Mouse (Mus musculus) midbrain, embryonic 10.5 days (tissue): ENCODE measurements around the gene Serpinb9b. TPM values are rescaled to one million over a fixed set of nuclear protein-coding genes. Genes with fewer than 3 reads are reported as not detected.
"Not testable (repeated sequence)": the region's sequence is repeated elsewhere in the genome, so short reads cannot be mapped to it uniquely, and the experiment has no call there.

Experiments used
- DNase-seq: peaks from one replicate; pipeline ENCODE4 v3.0.0-alpha.2; 2017; ENCODE audit warnings: low spot score
- H3K27ac ChIP-seq: fragments of 300-500 bp; sonication (generic); replicated peaks from 2 replicates; pipeline ENCODE4 v1.5.1; 2016; ENCODE audit warnings: mild to moderate bottlenecking
- H3K27me3 ChIP-seq: fragments of 300-500 bp; sonication (generic); 2 replicates; pipeline ENCODE4 v1.6.1; 2016; ENCODE audit warnings: low read depth, mild to moderate bottlenecking; ENCODE audit not compliant: poor library complexity, severe bottlenecking
- H3K36me3 ChIP-seq: fragments of 300-500 bp; sonication (generic); 2 replicates; pipeline ENCODE4 v1.6.1; 2016; ENCODE audit warnings: mild to moderate bottlenecking, moderate library complexity
- H3K4me1 ChIP-seq: fragments of 300-500 bp; sonication (generic); 2 replicates; pipeline ENCODE4 v1.6.1; 2016
- H3K4me3 ChIP-seq: fragments of 300-500 bp; sonication (generic); 2 replicates; pipeline ENCODE4 v1.5.1; 2016; ENCODE audit warnings: mild to moderate bottlenecking, moderate library complexity
- H3K9me3 ChIP-seq: fragments of 300-500 bp; sonication (generic); replicated peaks from 2 replicates; pipeline ENCODE4 v1.6.1; 2016; ENCODE audit warnings: mild to moderate bottlenecking
- WGBS: fragments of 180-500 bp; shearing (Covaris S2); methylation state at CpG from one replicate; pipeline ENCODE4 v1.1.7; 2016; 5-methylcytosine and 5-hydroxymethylcytosine counted together
- polyA plus RNA-seq: library from polyadenylated mRNA; unstranded; fragments of >200 nt; fragmentation: Nextera tagmentation; extraction: Ambion mirVana; gene quantifications from 2 replicates; pipeline ENCODE4 v1.2.1, GENCODE M21; 2016

Serpinb9b gene
- polyA plus RNA-seq, 1 experiment from 2014 or later = not detected

DNA sequence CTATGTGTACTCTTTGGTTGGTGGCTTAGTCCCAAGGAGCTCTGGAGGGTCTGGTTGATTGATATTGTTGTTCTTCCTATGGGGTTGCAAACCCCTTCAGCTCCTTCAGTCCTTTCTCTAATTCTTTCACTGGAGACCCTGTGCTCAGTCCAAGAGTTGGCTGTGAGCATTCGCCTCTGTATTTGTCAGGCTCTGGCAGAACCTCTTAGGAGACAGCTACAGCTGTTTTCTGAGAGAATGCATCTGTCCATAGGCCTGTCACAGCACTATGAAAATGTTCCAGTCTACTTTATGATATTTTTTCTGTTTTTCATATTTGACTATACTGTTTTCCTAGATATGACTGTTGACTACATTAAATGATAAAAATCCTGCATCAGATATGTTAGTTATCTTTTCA lies 14.8 kb upstream of the Serpinb9b start:
- Histone ChIP-seq H3K4me3 (no peak overlapping the region), H3K36me3 (no peaks in the 10 kb centered on the region), H3K4me1 (no peaks in the 10 kb centered on the region), H3K9me3 (no peaks in the 10 kb centered on the region), H3K27me3 (no peaks in the 10 kb centered on the region), H3K27ac (no peak overlapping the region)
- no peak for DNase-seq
- WGBS = 79% methylated on average over 1 of the region's 1 CpGs

DNA sequence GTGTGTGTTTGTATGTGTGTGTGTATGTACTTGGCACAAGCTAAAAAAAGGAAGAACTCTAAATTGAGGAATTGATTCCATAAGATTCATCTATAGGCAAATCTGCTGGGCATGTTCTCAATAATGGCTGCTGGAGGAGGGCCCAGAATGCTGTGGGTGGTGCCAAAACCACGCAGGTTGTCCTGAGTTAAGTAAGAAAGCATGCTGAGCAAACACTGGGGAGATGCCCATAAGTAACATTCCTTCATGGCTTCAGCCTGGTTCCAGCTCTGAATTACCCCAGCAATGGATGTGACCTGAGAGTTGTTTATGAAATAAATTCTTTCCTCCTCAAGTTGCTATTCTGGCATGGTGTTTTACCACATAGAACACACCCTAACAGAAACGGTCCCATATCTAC lies 13.9 kb upstream of the Serpinb9b start:
- Histone ChIP-seq H3K4me3 (no peak overlapping the region), H3K36me3 (no peaks in the 10 kb centered on the region), H3K4me1 (no peaks in the 10 kb centered on the region), H3K27ac (no peak overlapping the region), H3K27me3 (no peaks in the 10 kb centered on the region), H3K9me3 (no peaks in the 10 kb centered on the region)
- 69% methylated on average over 2 of the region's 2 CpGs for WGBS
- no peak for DNase-seq

DNA sequence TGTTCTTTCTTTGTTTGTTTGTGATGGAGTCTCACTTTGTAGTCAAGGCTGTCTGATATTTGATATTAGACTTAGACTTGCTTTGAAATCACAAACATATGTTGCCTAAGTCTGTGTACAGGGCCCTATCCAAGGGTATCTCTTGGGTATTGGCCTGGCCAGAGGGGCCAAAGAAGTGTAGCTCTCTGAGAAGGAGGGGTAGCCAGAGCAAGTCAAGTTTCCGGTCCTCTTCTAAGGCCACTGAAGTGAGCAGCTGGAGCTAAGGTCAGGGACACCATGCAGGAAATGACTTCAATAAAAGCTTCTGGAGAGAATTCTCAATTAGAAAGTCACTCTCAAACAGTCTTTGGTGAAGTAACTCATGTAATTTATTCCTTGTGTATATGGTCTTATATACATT lies 4.8 kb upstream of the Serpinb9b start:
- Histone ChIP-seq H3K27me3 (no peaks in the 10 kb centered on the region), H3K9me3 (peaks cover 10% of the 10 kb centered on the region; the same call in 1 of the 2 replicates), H3K27ac (no peak overlapping the region), H3K4me1 (no peaks in the 10 kb centered on the region), H3K4me3 (no peak overlapping the region), H3K36me3 (no peaks in the 10 kb centered on the region)
- 80% methylated on average over 1 of the region's 1 CpGs for WGBS
- no peak for DNase-seq

DNA sequence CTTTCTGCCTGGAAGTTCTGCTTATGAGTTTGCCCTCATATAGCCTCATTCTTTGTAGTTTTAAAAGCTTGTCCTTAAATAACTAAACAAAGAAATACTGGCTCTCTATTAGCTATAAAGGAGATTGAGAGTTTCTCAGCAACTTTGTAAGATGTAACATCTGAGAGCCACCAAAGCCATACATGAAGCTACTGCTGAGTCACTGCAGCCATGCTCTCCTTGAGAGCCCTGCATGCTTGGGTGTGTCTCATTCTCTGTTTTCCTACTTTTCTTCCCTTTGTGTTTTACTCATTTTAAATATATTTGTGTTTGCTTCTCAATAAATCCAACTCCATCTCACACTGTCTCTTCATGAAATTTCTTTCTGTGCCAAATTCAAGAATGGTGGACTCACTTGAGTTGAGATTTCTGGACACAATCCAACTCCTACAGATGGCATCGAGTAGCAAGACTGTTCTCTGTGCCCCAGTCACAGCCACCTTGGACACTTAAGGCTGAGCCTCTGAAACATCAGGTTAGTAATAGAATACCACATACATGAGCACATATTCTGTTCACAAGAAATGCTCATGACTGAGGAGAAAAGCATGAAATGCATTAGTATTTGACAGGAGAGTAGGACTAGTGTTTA lies 674 bp upstream of the Serpinb9b start:
- H3K4me1 ChIP-seq = no peaks in the 10 kb centered on the region
- H3K9me3 ChIP-seq = no peaks in the 10 kb centered on the region
- H3K4me3 ChIP-seq = no peak overlapping the region
- no peak for DNase-seq
- no peak overlapping the region for H3K27ac ChIP-seq
- H3K36me3 ChIP-seq = no peaks in the 10 kb centered on the region
- 93% methylated on average over 1 of the region's 1 CpGs for WGBS
- no peaks in the 10 kb centered on the region for H3K27me3 ChIP-seq

DNA sequence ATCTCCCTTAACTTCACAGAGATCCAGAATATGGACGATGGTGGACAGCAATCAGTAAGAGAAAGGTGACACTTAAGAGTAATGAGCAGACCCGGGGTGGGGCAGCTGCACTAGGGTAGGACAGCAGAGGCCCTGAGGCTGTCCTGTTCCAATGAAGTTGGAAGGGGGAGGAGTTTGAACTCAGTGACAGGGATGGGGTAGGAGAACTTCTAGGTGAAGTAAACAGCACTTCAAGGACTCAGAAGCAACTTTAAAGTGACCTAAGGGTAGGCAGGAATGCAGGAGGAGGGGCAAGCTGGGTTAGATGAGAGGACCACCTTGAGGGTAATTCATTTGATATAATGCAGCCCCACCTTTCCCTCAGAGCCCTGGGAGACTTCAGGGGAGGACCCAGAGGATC lies 930 bp downstream of the Serpinb9b start:
- H3K36me3 ChIP-seq = no peaks in the 10 kb centered on the region
- H3K4me3 ChIP-seq = no peak overlapping the region
- DNase-seq = no peak
- no peaks in the 10 kb centered on the region for H3K4me1 ChIP-seq
- H3K27me3 ChIP-seq = no peaks in the 10 kb centered on the region
- 66% methylated on average over 2 of the region's 2 CpGs for WGBS
- no peaks in the 10 kb centered on the region for H3K9me3 ChIP-seq
- no peak overlapping the region for H3K27ac ChIP-seq

DNA sequence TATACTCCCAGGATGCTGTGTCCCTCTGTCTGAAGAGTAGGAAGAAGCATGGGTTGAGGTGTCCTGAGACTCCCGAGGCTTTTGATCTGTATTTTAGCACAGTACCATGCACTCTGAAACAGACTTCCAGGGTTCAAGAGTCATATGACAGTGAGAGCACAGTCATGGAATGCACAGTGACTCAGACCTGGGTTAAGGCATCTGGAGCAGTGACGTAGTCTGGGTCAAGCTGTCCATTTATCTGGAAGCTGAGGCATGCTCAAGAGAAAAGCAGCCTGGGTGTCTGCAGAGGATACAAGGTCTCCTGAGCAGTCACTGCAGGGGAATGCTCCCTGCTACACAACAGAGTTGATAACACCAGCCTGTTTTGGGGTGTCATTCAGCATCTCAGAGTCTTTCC lies 1.3 kb downstream of the Serpinb9b start:
- H3K36me3 ChIP-seq = no peaks in the 10 kb centered on the region
- no peaks in the 10 kb centered on the region for H3K27me3 ChIP-seq
- no peak overlapping the region for H3K4me3 ChIP-seq
- no peaks in the 10 kb centered on the region for H3K4me1 ChIP-seq
- DNase-seq = no peak
- 82% methylated on average over 2 of the region's 2 CpGs for WGBS
- H3K9me3 ChIP-seq = no peaks in the 10 kb centered on the region
- no peak overlapping the region for H3K27ac ChIP-seq

DNA sequence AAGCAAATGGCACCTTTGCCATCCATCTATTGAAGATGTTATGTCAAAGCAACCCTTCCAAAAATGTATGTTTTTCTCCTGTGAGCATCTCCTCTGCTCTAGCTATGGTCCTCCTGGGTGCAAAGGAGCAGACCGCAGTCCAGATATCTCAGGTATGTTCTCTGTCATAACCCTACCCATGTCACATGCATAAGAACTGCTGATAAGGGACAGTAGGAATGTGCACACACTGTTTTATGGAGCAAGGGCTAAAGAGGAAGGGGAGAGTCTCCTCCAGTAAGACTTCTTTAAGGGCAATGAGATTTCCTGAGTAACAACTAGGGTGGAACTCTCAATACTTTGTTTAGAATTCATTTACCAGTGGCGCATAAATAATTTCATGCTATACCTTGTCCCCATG lies 2.3 kb downstream of the Serpinb9b start:
- not testable (repeated sequence) for H3K4me1 ChIP-seq, H3K9me3 ChIP-seq, DNase-seq, H3K27ac ChIP-seq, H3K36me3 ChIP-seq, H3K27me3 ChIP-seq, H3K4me3 ChIP-seq
- 93% methylated on average over 2 of the region's 2 CpGs for WGBS

DNA sequence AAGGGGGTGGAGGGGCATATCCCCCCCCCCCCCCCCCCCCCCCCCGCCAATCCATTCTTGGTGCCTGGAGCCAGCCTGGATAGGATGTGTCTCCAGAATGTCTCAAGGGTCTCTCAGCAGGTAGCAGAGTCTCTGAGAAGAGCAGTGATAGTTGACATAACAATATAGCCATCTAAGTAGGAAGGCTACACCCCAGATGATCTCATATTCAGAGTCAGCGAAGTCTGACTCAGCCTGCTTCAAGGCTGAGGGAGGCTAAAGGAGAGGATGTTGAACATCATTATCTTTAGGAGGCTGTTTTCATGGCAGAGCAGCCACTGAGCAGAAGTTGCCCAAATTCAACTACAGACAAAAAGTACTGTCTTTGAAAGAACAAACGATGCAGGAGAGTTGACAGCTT lies 3.1 kb downstream of the Serpinb9b start:
- H3K27ac ChIP-seq = no peak overlapping the region
- no peaks in the 10 kb centered on the region for H3K27me3 ChIP-seq
- H3K9me3 ChIP-seq = no peaks in the 10 kb centered on the region
- no peaks in the 10 kb centered on the region for H3K4me1 ChIP-seq
- H3K36me3 ChIP-seq = no peaks in the 10 kb centered on the region
- WGBS = 92% methylated on average over 2 of the region's 3 CpGs
- no peak for DNase-seq
- no peak overlapping the region for H3K4me3 ChIP-seq

DNA sequence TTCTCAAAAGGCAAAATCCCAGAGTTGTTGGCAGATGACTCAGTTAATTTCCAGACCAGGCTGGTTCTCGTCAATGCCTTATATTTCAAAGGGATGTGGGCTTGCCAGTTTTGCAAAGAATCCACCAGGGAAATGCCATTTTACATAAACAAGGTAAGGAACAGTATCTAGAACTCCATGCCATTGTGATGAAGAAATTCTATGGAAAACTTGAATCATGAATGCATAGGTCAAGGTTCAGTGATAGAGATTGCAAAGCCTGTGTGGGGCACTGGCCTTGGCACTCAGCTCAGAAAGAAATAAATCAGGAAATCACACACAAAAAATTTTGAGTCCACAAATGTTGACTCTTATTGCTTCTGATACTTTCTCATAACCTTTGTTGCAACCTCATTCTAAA lies 8.3 kb downstream of the Serpinb9b start:
- Histone ChIP-seq H3K9me3 (no peaks in the 10 kb centered on the region), H3K4me1 (no peaks in the 10 kb centered on the region), H3K27ac (no peak overlapping the region), H3K27me3 (no peaks in the 10 kb centered on the region), H3K36me3 (no peaks in the 10 kb centered on the region), H3K4me3 (no peak overlapping the region)
- 87% methylated on average over 1 of the region's 1 CpGs for WGBS
- no peak for DNase-seq

DNA sequence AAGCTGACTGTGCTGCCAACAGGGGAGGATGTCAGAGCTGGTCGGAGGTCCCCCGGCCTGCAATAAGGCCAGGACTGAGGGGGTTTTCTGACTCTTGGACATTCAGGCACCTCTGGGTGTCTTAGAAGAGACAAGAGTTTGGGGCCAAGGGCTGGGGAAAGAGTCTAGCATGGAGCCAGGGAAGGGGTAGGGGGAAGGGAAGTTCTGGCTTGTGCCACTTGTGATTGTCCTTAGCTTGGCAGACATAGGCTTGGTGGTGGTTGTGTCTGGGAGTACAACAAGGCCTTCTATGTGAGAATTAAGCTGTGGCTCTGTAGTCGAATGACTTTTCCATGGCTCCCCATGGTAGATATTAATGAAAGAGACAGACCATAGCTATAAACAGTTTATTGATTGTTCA lies 16.3 kb downstream of the Serpinb9b start:
- no peaks in the 10 kb centered on the region for H3K4me1 ChIP-seq
- H3K36me3 ChIP-seq = no peaks in the 10 kb centered on the region
- no peaks in the 10 kb centered on the region; the same call in 1 of the 2 replicates for H3K9me3 ChIP-seq
- no peak overlapping the region for H3K4me3 ChIP-seq
- H3K27ac ChIP-seq = no peak overlapping the region
- 90% methylated on average over 3 of the region's 3 CpGs for WGBS
- no peaks in the 10 kb centered on the region for H3K27me3 ChIP-seq
- DNase-seq = no peak

DNA sequence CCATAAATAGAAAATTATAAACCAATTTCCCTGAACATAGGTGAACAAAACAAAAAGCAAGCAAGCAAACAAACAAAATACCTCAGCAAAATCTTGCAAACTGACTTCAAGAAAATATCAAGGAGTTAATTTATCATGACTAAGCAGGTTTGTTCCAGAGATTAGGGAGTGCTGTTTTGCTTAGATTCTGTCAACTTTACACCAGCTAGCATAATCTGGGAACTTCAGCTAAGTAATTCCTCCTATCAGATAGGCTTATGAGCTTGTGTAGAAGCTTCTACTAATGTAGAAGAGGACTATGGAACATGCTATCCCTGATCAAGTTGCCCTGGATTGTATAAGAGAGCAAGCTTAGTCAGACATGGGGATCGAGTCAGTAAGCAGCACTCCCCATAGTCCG lies 20.0 kb downstream of the Serpinb9b start:
- DNase-seq = no peak
- no peaks in the 10 kb centered on the region for H3K4me1 ChIP-seq
- 90% methylated on average over 2 of the region's 2 CpGs for WGBS
- no peak overlapping the region for H3K4me3 ChIP-seq
- H3K36me3 ChIP-seq = no peaks in the 10 kb centered on the region
- H3K27ac ChIP-seq = no peak overlapping the region
- no peaks in the 10 kb centered on the region; the same call in 1 of the 2 replicates for H3K9me3 ChIP-seq
- no peaks in the 10 kb centered on the region for H3K27me3 ChIP-seq

DNA sequence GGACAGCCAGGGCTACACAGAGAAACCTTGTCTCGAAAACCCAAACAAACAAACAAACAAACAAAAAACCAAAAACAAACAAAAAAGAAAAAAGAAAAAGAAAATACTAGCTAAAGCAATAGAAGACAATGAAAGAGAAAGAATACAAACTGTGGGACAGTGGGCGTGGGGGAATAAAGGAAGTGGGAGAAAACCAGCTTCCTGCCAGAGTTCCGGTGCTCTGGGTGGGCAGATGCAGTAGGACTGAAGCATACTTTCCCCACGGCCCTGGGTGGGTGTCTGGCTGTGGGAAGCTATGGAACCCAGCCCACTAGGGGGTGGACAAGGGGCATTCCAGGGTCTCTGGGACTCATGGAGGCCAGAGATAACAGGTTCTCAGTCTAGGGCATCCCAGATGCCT lies 21.0 kb downstream of the Serpinb9b start:
- H3K36me3 ChIP-seq = no peaks in the 10 kb centered on the region
- H3K4me3 ChIP-seq = no peak overlapping the region
- no peak for DNase-seq
- no peak overlapping the region for H3K27ac ChIP-seq
- H3K9me3 ChIP-seq = no peaks in the 10 kb centered on the region
- WGBS = 91% methylated on average over 4 of the region's 4 CpGs
- no peaks in the 10 kb centered on the region for H3K27me3 ChIP-seq
- no peaks in the 10 kb centered on the region for H3K4me1 ChIP-seq

DNA sequence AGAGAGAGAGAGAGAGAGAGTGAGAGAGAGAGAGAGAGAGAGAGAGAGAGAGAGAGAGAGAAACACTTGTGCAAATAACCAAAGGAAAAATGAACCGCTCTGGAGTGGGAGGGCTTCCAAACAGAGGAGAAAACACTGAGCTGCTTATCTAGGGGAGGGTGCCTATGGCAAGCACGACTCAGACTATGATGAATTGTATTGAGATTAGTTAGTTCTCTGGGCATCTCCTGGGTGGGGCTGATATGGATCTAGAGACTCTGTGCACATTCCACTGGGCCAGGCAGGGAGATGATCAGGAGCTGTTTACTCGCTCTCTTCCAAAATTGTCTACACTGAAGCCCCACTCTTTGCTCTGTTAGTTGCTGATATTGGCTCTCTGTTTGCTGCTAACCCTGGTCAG lies 24.5 kb downstream of the Serpinb9b start:
- H3K4me3 ChIP-seq = no peak overlapping the region
- 75% methylated on average over 3 of the region's 3 CpGs for WGBS
- 0 out of 2 replicates have a peak, but pooled peaks cover 3% of the 10 kb centered on the region for H3K9me3 ChIP-seq
- no peak overlapping the region for H3K27ac ChIP-seq
- H3K36me3 ChIP-seq = no peaks in the 10 kb centered on the region
- no peaks in the 10 kb centered on the region for H3K4me1 ChIP-seq
- DNase-seq = no peak
- no peaks in the 10 kb centered on the region for H3K27me3 ChIP-seq

DNA sequence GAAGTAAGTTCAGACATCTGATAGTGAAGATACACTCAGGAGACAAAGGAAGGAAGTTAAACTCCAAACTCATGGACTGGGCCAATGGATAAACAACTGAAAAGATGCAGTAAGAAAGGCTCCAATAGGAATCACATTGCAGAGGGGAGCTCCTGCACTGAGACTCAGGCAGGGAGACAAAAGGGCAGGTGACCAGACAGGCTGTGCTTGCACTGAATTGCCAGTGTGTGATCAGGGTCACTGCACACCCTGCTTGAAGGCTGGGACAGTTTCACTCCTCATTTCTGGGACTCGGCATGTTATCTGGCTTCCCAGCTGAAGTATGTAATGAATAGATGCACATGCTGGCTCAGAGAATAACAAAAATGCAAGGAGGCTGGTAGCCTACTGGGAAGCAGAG lies 35.8 kb downstream of the Serpinb9b start:
- Histone ChIP-seq H3K4me3 (no peak overlapping the region), H3K9me3 (no peaks in the 10 kb centered on the region), H3K27me3 (no peaks in the 10 kb centered on the region), H3K27ac (no peak overlapping the region), H3K36me3 (no peaks in the 10 kb centered on the region), H3K4me1 (no peaks in the 10 kb centered on the region)
- WGBS = 58% methylated on average over 1 of the region's 1 CpGs
- DNase-seq = no peak
